Mouse (Mus musculus): Measurements from ENCODE around the gene Prim1.
"Not testable (repeated sequence)": the region's sequence is repeated elsewhere in the genome, so short reads cannot be mapped to it uniquely, and the experiment has no call there.

The Prim1 gene

DNA sequence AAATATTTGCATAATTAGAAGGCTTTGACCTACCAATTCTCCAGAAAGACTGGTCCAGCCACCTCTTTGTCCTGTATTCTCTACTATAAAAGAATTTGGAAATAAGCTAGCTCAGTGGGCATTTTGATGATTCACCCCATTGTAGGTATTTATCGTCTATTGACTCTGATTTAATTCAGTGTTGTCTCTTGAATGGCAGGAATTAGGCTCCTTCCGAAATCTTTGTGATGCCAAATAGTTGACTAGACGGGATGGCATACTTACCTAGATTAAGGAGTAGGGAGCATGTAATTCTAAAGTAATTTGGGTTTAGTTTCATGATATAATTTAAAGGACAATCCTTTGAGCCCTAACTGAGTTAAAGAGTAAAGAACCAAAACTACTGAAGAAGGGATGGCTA, 23.0 kb downstream of the Prim1 start:
- DNase-seq (ENCODE audit: low spot score), result no peak

DNA sequence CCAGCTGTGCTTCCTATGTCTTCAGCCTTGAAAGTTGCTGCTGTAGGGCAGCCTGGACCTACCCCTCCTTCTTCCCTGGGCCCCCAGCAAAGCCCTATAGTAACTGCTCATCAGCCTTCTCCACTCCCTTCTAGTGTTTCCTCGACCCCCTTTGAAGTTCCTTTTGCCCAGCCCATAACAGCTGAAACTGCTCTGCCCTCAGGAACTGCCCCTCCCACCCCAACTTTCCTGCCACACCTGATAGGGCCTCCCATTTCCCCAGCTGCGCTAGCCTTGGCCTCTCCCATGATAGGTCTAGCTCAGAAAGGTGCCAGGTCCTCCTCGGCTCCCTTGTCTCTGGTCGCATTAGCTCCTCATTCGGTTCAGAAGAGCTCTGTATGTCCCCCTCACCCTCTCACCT, 24.2 kb downstream of the Prim1 start:
- DNase-seq (ENCODE audit: low spot score), result no peak

DNA sequence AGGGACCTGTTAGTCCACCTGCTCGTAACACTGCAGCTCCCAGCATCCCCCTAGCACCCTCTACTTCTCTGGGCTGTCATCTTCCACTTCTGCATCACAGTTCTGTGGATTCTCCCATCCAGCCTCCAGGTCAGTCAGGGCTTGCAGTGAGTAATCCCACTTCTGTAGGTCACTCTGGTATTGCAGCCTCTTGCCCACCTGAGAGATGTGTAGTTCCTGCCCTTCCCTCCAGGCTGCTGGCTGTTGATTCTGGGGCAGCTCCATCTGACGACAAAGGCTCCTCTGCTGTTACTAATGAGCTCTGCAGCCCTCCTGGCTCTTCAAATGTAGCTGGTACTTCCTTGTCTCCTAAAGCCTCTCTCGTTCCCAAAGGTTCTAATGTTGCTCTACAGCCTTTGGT, 24.9 kb downstream of the Prim1 start:
- DNase-seq (ENCODE audit: low spot score), result no peak

DNA sequence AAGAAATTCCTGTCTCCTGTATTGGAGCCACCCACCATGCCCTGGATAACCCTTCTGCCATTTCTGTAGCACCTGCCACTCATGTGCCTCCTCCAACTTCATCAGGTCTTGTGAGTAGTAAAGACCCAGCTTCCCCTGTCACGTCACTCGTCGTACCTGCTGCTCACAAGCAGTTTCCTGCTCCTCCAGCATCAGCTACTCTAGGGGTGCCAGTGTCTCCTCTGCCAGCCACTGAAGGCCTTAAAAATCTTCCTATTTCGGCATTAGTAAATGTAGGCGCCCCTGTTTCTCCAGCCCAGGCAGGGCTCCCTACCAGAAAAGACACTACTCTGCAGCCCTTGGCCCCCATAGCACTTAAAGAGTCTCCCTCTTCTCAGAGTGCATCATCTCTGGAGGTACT, 25.3 kb downstream of the Prim1 start:
- DNase-seq (ENCODE audit: low spot score), result no peak

DNA sequence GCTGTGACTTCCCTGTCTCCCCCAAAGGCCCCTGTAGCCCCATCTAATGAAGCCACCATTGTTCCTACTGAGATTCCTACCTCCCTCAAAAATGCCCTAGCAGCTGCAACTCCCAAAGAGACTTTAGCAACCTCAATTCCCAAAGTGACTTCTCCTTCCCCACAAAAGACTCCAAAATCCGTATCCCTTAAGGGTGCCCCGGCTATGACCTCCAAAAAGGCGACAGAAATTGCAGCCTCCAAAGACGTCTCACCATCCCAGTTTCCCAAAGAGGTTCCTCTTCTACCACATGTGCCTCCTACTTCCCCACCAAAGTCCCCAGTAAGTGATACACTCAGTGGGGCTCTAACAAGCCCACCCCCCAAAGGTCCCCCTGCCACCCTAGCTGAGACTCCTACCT, 26.7 kb downstream of the Prim1 start:
- DNase-seq (ENCODE audit: low spot score), result no peak

DNA sequence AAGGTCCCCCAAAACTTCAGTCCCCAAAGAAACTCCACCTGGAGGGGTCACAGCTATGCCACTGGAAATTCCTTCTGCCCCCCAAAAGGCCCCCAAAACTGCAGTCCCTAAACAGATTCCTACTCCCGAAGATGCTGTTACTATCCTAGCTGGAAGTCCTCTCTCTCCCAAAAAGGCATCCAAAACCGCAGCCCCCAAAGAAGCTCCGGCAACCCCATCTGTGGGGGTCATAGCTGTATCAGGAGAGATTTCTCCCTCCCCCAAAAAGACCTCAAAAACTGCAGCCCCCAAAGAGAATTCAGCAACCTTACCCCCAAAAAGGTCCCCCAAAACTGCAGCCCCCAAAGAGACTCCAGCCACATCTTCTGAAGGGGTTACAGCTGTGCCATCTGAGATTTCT, 27.5 kb downstream of the Prim1 start:
- no peak for DNase-seq (ENCODE audit: low spot score)

DNA sequence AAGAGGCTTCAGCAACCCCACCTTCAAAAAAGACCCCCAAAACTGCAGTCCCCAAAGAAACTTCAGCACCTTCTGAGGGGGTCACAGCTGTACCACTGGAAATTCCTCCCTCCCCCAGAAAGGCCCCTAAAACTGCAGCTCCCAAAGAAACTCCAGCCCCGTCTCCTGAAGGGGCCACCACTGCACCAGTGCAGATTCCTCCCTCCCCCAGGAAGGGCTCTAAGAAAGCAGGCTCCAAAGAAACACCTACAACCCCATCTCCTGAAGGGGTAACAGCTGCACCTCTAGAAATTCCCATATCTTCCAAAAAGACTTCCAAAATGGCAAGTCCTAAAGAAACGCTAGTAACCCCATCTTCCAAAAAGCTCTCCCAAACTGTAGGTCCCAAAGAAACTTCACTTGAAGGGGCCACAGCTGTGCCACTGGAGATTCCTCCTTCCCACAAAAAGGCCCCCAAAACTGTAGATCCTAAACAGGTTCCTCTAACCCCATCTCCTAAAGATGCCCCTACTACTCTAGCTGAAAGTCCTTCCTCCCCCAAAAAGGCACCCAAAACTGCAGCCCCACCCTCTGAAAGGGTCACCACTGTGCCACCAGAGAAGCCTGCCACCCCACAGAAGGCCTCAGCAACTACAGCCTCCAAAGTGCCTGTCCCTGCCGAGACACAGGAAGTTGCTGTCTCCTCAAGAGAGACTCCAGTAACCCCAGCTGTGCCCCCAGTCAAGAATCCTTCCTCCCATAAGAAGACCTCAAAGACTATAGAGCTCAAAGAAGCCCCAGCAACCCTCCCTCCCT, 28.3 kb downstream of the Prim1 start:
- DNase-seq (ENCODE audit: low spot score), result no peak

DNA sequence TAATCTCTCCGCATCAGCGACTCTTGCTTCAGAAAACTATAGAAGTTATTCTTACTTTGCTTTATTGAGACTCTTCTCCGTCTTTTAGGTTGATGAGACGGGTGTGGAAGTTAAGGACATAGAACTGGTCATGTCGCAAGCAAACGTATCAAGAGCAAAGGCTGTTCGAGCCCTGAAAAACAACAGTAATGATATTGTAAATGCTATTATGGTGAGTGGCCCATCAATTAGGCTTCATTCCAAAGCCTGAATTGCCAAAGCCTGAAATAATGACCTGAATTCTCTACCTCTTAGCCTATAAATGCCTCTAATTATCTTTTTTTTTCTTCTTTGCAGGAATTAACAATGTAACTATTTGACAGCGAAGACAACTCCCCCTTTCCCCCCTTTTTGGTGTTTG, 33.2 kb downstream of the Prim1 start:
- DNase-seq (ENCODE audit: low spot score), result no peak

DNA sequence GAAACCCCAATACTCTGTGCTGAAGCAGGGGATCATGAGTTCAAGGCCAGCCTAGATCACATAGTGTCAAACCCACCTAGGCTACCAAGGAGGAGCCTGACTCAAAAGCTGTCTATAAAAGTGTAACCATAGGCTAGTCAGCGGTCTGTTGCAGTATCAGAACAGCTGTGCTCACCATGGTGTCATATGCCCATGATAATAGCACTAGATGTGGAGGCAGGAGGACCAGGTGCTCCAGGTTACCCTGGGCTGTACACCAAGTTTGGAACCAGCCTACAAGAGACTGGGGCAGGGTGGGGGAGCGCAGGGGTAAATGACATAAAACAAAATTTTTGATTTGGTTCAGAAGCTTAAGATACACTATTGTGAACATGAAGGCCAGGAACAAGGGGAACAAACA, 34.8 kb downstream of the Prim1 start:
- no peak for DNase-seq (ENCODE audit: low spot score)

DNA sequence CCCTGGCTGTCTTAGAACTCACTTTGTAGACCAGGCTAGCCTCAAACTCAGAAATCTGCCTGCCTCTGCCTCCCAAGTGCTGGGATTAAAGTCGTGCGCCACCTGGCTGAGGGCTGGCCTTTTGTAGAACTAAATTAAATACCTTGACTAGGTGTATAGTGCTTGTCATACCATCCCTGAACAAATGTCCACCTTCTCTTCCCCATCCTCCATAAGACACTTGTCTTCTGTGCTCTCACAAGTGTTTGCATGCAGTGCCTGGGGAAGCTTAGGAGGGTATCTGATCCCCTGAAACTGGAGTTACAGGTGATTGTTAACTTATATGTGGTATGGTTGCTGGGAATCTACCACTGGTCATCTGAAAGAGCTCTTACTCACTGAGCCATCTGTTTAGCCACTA, 35.4 kb downstream of the Prim1 start:
- no peak for DNase-seq (ENCODE audit: low spot score)

DNA sequence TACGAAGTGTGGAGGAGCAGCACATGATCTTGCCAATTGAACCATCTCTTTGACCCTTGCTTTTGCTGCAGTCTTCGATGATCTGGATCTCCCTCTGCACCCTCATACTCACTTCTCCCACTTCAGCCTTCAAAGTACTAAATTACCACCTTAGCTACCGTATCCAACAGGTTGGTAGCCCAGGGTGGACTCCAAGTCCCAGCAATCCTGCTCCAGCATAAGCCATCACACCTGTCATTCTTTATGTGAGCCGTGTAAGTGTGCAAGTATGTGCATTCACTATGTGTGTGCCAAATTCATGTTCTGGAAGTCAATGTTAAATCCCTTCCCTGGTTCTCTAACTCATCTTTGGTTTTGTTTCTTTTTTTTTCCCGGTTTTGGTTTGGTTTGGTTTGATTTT, 36.6 kb downstream of the Prim1 start:
- DNase-seq (ENCODE audit: low spot score), result no peak

DNA sequence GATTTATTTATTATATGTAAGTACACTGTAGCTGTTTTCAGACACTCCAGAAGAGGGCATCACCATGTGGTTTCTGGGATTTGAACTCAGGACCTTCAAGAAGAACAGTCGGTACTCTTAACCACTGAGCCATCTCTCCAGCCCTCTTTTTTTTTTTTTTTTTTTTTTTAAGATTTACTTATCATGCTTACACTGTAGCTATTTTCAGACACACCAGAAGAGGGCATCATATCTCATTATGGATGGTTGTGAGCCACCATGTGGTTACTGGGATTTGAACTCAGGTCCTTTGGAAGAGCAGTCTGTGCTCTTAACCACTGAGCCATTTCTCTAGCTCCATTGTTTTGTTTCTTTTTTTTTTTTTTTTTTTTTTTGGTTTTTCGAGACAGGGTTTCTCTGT, 37.2 kb downstream of the Prim1 start:
- DNase-seq (ENCODE audit: low spot score), result not testable (repeated sequence)

DNA sequence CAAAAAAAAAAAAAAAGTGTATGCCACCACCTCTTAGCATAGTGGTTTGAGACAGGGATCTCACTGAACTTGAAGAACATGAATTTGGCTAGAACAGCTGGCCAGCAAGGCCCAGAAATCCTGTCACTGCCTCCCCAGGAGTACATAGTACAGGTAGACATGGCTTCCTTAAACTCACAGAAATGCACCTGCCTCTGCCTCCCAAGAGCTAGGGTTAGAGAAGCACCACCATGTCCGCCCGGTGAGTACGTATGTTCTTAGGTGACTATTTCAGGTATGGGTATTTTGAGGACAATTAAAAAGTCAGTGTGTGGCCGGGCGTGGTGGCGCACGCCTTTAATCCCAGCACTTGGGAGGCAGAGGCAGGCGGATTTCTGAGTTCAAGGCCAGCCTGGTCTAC, 38.0 kb downstream of the Prim1 start:
- no peak for DNase-seq (ENCODE audit: low spot score)

DNA sequence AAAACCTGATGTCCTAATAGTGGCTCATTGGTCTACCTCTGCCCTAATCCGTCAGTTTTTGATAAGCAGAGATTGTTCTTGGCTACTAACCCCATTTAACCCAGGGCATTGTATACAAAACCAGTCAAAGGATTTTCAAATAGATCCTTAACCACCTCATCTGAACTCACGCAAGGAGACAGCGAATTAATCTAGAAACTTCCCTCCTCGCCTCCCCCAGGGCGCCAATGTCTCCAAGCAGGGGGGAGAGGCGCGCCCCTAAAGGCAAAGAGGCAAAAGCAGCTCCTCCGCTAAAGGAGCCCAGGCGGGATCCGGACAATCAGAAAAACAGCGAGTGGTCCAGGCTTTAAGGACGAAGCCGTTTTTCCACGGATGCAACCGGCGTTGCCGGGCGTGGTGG, 43.2 kb downstream of the Prim1 start:
- no peak for DNase-seq (ENCODE audit: low spot score)

DNA sequence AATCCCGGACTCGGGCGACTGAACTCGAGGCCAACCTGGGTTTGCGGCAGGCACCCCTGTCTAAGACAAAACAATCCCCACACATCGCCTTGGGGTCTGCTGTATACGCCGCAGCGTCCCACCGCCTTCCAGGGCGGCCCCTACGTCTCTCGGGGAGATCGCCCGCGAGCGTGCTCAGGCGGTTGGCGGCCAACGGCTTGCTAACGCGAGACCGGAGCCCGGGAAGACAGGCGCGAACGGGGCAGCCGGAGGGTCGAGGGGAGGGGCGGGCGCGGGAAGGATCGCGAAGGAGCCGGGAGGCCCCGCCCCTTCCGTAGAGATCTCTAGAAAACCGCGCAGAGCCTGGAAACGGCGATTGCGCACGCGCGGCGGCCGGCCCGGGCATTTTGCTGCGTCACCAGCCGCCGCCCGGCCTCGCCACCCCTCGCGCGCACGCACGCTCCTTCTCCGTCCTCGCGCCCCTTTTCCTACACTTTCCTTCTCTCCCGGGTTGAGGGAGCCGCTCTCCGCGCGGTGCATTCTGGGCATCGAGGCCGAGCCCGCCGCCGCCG, 43.7 kb downstream of the Prim1 start, which contains the start of gene Ptges3:
TSS of gene Ptges3 (plus strand) at position 354 of the 551 bp plus-strand sequence.
- DNase-seq (ENCODE audit: low spot score), result peak; percentile 97

DNA sequence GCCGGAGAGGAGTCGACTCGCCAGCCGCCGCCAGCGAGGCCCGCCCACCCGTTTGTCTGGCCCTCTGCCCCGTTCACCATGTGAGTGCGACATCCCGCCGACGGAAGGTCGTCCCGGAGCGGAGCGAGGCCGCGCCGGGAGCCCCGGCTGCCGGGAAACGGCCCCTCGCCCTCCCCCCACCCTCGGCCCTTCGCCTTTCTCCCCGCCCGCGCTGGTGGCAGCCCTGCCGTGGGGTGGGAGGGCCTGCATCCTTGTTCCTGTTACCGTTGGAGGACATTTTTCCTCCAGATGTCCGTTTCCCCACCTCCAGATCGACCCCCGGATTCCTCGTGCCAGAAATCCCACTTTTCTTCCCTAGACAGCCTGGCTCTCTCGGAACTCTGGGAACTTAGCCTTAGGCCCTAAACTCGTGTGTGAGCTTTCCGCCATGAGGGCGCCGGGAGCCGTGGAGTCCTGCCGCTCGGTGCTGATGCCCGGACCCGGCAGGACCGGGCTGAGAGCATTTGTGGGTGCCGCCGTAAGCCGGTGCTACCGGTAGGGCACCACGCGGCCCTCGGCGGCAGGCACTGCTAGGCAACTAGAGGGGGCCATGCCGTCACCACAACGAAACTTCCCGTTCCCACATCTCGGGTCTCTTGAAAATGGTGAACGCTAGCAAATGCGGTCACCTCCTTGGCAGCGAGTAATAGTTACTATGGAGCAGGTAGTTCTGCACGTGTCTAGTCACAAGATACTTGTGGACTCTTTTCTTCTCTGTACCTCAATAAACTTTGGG, 44.4 kb downstream of the Prim1 start:
- peak; percentile 29 for DNase-seq (ENCODE audit: low spot score)

DNA sequence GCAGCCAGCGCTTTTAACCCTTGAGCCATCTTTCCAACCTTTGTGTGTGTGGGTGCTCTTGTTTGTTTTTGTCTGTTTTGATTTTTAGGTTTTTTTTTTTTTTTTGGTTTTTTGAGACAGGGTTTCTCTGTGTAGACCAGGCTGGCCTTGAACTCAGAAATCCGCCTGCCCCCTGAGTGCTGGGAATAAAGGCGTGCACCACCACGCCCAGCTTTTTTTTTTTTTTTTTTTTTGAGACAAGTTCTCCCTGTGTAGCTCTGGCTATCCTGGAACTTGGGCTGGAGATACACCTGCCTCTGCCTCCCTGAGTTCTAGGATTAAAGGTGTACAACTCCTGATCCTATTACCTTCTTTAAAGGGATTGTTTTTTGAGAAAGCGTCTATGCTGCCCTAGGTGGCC, 46.1 kb downstream of the Prim1 start:
- no peak for DNase-seq (ENCODE audit: low spot score)

DNA sequence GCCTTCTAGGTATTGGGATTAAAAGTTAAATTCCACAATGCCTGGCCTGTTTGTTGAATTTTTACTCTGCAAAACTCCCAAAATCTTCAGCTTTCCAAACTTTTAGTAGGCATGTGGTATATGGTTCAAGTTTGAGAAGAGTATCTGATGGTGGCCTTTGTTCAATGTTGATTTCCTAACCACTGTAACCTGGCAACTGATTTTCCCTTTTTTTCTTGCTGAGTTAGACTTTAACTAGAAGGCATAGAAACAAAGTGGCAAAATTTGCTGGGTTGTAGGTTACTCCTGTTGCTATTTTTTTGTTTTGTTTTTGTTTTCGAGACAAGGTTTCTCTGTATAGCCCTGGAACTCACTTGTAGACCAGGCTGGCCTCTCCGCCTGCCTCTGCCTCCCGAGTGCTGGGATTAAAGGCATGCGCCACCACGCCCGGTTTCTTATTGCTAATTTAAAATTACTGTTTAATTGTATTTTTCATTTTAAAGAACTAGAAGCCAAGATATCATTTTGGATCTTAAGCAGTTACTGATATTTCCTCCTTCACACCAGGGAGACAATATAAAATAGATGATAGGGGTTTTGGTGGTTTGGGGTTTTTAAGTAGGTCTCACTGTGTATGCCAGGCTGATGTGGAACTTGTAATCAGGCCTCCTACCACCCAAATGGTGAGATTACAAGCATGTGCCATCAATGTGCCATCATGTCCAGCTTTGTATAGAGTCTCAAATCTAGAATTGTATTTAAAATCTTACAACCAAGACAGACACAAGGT, 47.4 kb downstream of the Prim1 start:
- DNase-seq (ENCODE audit: low spot score), result no peak

DNA sequence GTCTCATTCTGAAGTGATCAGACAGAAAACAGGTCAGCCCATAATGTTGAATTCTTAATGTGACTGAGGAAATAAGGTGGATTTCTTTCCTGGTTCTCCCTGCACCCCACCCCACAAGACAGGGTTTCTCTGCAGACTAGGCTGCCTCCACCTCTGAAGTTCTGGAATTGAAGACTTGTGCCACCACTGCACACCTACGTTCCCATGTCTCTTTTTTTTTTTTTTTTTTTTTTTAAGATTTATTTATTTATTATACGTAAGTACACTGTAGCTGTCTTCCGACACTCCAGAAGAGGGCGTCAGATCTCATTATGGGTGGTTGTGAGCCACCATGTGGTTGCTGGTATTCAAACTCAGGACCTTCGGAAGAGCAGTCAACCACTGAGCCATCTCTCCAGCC, 51.1 kb downstream of the Prim1 start:
- no peak for DNase-seq (ENCODE audit: low spot score)

DNA sequence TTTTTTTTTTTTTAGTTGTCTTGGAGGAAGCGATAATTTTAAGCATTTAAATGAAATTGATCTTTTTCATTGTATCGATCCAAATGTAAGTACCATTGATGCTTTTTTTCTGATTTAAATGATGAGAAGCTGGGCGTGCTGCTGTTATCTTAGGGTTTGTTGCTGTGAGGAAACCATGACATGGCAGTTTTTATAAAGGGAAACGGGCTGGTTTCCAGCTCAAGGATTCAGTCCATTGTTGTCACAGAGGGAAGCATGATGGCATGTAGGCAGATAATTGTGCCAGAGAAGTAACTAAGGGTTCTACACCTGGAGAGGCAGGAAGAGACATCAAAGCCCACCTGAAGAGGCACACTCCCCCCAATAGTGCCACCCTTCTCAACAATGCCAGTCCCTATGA, 54.2 kb downstream of the Prim1 start:
- DNase-seq (ENCODE audit: low spot score), result no peak

DNA sequence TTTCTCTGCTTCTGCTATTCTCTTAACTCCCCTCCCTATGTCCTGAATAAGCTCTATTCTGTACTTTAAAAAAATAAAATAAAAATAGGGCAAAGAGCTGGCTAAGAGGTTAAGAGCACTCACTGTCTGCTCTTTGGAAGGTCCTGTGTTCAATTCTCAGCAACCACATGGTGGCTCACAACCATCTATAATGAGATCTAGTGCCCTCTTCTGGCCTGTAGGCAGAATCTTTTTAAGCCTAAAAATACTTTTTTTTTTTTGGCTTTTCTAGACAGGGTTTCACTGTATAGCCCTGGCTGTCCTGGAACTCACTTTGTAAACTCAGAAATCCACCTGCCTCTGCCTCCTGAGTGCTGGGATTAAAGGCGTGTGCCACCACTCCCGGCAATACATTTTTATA, 55.5 kb downstream of the Prim1 start:
- not testable (repeated sequence) for DNase-seq (ENCODE audit: low spot score)

DNA sequence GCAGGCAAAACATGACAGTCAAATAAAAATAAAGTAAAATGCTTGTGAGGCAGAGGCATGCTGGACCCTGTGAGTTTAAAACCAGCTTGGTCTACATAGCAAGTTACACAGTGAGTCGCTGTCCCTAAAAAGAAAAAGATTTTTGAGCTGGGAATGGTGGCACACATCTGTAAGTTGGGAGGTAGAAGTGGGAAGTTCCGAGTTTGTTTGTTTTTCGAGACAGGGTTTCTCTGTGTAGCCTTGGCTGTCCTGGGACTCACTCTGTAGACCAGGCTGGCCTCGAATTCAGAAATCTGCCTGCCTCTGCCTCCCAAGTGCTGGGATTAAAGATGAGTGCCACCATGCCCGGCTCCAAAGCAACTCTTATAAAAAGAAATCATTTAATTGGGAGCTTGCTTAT, 63.3 kb downstream of the Prim1 start:
- not testable (repeated sequence) for DNase-seq (ENCODE audit: low spot score)

All from ovary, postnatal 14 days (tissue).